Mouse (Mus musculus) thymus, postnatal 25 days (tissue): ENCODE results near the gene Neurod1.
A peak's percentile ranks its signal among the peaks of the same experiment; 100 is the strongest.

Experiments
- DNase-seq: peaks from one replicate; pipeline ENCODE4 v3.0.0; 2022

The Neurod1 gene

GRCm38 (mm10) chr2:79456575-79457349, at the start of gene Neurod1, which contains the start of gene Cerkl:
TSS of gene Neurod1 (minus strand) at chr2:79456751.
TSS of gene Cerkl (minus strand) at chr2:79456785.
- DNase-seq: no peak

DNA sequence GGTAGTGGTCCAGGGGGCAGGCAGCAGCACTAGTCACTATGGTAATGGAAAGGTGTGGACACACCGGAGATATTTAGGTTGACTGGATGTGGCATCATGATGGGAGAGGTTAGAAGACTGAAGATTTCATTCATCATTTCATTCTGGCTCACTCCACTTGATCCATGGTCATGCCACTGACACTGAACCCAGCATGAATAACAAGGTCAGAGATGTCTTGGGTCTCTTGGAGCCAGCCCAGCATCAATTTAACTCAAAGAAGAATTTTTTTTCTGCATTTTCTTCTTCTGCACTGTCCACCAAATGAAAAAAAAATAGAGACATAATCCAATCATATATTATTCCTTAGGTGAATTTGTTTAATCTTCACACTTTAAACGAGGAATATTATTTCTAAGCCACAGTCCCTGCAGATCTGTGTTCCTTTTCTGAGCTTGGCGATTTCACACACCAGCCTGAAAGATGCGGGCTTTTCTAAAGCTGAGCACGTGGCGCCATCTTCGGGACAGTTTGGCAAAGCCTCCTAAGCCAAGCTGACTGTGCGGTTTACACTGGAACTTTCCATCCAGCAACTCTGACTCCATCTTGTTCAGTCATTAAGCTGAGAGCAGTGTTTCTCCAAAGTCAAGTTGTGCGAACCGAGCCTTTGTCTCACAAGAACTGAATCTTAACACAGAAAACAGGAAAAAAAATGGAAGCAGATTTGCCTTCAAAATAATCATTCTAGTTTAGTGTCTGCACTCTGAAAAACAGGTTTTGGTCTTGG, 42.6 kb upstream of the Neurod1 start:
- DNase-seq: peak; percentile 40

- DNase-seq: no peak
Observed at GRCm38 (mm10) chr2:79485127-79485526, 28.6 kb upstream of the Neurod1 start.

DNA sequence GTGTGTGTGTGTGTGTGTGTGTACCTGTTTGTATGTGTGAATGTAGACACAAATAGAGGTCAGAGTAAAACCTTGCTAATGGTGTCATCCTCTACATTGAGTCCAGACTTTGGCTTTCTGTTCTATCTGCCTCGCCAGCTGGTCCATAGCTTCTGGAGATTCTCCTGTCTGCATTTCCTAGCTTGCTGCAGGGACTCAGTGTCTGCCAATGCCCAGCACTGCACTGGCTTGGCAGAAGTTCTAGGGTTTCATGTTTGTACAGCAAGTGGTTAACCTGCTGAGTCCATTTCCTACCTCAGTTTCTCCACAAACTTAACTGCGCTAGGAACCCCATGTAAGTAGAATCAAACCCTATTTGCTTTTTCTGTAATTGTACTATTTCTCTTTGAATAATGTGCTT, 26.0 kb upstream of the Neurod1 start:
- no peak for DNase-seq

DNA sequence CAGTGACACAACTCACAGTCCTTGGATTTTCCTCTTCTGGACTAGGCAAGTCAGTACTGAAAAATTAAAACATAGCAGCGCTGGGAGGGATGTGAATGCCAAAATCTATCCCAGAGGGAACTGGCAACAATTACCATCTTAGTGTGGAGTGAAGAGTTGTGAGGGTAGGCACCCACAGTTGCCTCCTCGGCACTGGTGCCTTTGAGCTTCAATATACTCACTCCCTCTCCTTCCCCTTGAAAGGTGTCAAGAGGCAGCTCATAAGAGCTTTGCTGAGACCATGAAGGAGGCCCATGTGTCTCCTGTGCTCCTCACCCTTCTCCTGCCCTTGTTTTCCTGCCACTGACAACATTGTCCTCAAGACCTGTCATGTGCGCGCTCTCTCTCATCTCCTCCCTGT, 5.9 kb upstream of the Neurod1 start:
- DNase-seq: no peak

DNA sequence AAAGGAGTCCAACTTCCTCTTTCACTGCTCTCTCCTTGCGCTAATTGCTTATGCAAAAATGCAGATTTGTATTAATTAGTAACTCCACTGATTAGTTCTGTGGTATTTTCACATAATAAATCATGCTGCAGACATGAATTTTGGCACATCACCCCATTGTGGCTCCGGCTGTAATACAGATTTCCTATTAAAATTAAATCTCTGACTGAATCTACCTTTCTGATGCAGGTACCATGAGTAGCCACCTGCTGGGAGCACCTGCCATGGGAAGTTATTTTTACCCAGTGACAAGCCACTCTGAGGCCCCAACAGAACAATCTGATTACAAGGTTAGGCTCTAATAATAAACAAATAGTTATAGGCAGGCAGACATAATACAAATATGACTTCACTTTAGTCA, 5.3 kb upstream of the Neurod1 start:
- DNase-seq: no peak

GRCm38 (mm10) chr2:79460586-79460985, 4.0 kb upstream of the Neurod1 start:
- no peak for DNase-seq

DNA sequence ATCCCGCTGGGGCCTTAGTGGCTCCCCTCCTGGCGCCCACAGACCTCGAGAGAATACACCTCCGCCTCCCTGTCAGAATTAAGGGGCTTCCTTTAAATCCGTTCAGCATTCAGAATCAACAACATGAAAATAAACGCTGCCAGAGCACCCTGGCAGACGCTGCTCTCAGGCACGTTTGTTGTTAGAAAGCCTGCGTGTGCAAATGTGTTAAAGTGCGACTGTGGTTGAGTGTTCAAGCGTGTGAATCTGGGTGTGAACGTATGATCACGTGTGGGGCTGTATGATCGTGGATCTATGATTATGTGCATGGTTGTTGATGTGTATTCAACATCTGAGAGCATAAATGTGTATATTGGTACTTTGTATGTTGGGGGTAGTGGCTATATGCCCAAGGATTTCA, 3.6 kb upstream of the Neurod1 start:
- no peak for DNase-seq

- no peak for DNase-seq
Observed at GRCm38 (mm10) chr2:79459061-79460045, 2.8 kb upstream of the Neurod1 start.

DNA sequence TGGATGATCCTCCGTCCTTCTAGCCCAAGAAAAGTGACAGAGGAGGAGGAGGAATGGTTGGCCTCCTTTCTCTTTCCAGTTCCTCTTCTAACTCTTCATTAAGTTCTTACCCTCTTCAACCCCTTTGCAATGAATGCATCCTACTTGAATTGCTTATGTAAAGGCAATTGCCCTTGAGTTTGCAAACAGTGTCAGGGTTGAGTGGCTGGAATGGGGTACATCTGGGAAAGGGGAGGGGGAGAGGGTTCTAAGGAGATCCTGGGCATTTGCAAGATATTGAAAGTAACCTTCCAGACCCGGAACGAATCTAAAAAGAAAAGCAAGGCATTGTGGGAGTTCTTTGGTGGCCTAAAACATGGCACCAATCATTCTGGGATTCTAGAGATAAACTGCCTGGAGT, 1.4 kb upstream of the Neurod1 start:
- no peak for DNase-seq

DNA sequence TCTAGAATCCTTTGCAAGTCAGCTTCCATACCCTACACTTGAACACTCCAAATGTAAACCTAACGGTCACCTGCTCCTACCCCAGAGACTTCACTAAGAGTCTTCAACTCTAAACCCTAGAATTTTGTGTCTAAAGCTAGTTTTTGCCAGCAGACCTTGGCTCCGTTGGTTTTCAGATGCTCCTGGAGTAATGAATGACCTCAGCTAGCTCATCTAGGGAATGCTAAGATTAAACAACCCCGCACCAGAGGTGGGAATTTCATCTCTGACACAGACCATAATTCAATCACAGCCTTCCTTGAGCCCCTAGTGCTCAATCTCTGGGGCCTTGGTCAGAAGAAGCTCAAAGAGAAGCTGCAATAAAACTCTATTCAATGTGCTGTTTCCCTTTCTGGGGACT, 883 bp upstream of the Neurod1 start:
- no peak for DNase-seq

- no peak for DNase-seq
Observed at GRCm38 (mm10) chr2:79455646-79456045, 905 bp downstream of the Neurod1 start.

GRCm38 (mm10) chr2:79454786-79455446, 1.6 kb downstream of the Neurod1 start:
- DNase-seq: no peak

- peak; percentile 41 for DNase-seq
Observed at GRCm38 (mm10) chr2:79453901-79454781, 2.4 kb downstream of the Neurod1 start.

DNA sequence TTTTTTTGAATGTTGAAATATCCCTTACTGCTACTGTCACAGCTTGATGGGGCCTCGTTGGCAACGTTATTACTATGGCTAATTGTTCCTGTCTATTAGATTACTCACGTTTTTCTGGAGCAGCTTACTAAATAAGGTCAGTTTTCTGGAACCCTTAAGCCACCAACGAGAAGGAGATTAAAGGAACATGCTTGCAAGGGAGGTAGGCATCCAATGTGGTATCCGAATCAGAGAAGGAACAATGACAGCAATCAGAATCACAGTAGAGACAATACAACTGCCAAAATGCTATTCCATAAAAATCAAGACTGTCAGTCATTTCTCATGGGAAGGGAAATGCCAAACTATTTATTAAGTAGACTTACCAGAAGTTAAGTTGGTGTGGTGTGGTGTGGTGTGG, 5.1 kb downstream of the Neurod1 start:
- DNase-seq: no peak

- DNase-seq: no peak
Observed at GRCm38 (mm10) chr2:79450684-79451394, 5.7 kb downstream of the Neurod1 start.

- DNase-seq: no peak
Observed at GRCm38 (mm10) chr2:79449371-79449770, 7.2 kb downstream of the Neurod1 start.

DNA sequence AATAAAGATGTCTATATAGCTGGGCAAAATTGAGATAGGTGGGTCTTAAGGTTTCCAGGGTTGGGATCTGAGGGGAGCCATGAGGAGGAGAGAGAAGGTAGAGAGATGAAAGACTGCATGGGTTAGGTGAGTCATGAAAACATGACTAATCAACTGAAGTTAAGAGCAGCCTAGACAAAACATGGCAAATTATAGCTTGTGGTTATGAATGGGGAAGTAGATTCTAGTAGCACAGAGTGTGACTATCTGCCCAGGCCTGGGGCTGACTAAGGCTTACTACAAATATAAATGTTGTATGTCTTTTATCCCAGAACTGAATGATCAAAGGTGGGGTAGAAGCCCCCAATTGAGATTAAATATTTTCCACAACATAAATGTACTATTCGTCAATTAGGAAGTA, 9.4 kb downstream of the Neurod1 start:
- no peak for DNase-seq

GRCm38 (mm10) chr2:79443861-79444620, 12.5 kb downstream of the Neurod1 start:
- no peak for DNase-seq

DNA sequence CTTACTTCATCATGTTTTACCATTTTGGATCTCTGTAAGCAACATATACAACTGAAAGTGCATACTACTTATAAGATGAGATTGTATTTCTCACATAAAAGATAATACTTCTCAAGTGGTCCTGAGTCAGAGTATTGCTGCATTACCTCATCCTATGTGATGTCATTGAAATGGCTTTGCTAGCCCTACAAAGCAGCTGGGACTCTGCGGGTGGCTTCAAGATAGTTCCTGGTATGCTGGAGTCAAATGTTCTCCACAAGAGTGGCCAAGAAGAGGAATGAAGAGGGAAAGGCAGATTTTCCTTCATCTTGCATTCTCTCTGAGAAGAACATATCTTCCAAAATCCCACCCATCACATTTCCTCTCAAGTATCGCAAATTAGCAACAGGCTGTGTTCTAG, 13.2 kb downstream of the Neurod1 start:
- DNase-seq: no peak
